12 mouse cellular contexts compared by ENCODE assay signal in genomic region chr14:93009147-93010064, GRCm38 (mm10).
DNase-seq lines count a peak whose midpoint lies in the region; ATAC-seq lines count a peak whose summit lies in the region.
"Had no signal": no experiment of that assay in that cellular context is flagged by ENCODE, and none has a peak within 500 bp of the region (broad histone marks: within the 10 kb centered on the region; RNA-seq: fewer than 3 reads in every experiment).

No protein-coding gene starts in this region.

- no peak overlapping the region for H3K4me3 ChIP-seq in forebrain, embryonic 13.5 days
- H3K4me3 ChIP-seq in intestine, embryonic 15.5 days (replicated peaks): no peak overlapping the region
- H3K4me3 ChIP-seq: megakaryocyte, embryonic 14.5 days; stomach, embryonic 15.5 days had no signal

- WGBS in forebrain, embryonic 13.5 days: 6% methylated on average over 5 of the region's 5 CpGs
- WGBS in intestine, embryonic 15.5 days: 68% methylated on average over 5 of the region's 5 CpGs

- H3K27me3 ChIP-seq in forebrain, embryonic 13.5 days: no peaks in the 10 kb centered on the region
- H3K27me3 ChIP-seq in intestine, embryonic 15.5 days (replicated peaks): no peaks in the 10 kb centered on the region
- H3K27me3 ChIP-seq: megakaryocyte, embryonic 14.5 days; stomach, embryonic 15.5 days had no signal

- H3K27ac ChIP-seq in forebrain, embryonic 13.5 days: no peak overlapping the region; the same call in 1 of the 2 replicates
- no peak overlapping the region for H3K27ac ChIP-seq in intestine, embryonic 15.5 days
- H3K27ac ChIP-seq: stomach, embryonic 15.5 days had no signal

- no peak overlapping the region; the same call in 1 of the 2 replicates for H3K4me2 ChIP-seq in forebrain, embryonic 13.5 days
- no peak overlapping the region for H3K4me2 ChIP-seq in intestine, embryonic 15.5 days (replicated peaks)
- H3K4me2 ChIP-seq: stomach, embryonic 15.5 days had no signal

- H3K9me3 ChIP-seq in forebrain, embryonic 13.5 days (replicated peaks): no peaks in the 10 kb centered on the region
- H3K9me3 ChIP-seq in intestine, embryonic 15.5 days: no peaks in the 10 kb centered on the region
- H3K9me3 ChIP-seq: megakaryocyte, embryonic 14.5 days; stomach, embryonic 15.5 days had no signal

- peaks cover 13% of the 10 kb centered on the region for H3K4me1 ChIP-seq in forebrain, embryonic 13.5 days
- H3K4me1 ChIP-seq in intestine, embryonic 15.5 days (replicated peaks): no peaks in the 10 kb centered on the region
- H3K4me1 ChIP-seq: megakaryocyte, embryonic 14.5 days; stomach, embryonic 15.5 days had no signal

- H3K36me3 ChIP-seq in forebrain, embryonic 13.5 days (ENCODE audit: poor library complexity, severe bottlenecking): no peaks in the 10 kb centered on the region
- H3K36me3 ChIP-seq in intestine, embryonic 15.5 days: no peaks in the 10 kb centered on the region
- H3K36me3 ChIP-seq: stomach, embryonic 15.5 days had no signal

- no peak overlapping the region for H3K9ac ChIP-seq in forebrain, embryonic 13.5 days
- H3K9ac ChIP-seq in intestine, embryonic 15.5 days: no peak overlapping the region
- H3K9ac ChIP-seq: stomach, embryonic 15.5 days had no signal

- ATAC-seq in forebrain, embryonic 13.5 days: peak; percentile 96
- no peak for ATAC-seq in intestine, embryonic 15.5 days

- DNase-seq in kidney, postnatal 14 days: peak; percentile 4
- no peak for DNase-seq in kidney, postnatal 36 days
- peak; percentile 17 to 86 for DNase-seq in layer of hippocampus, postnatal 14 days (ENCODE audit: low spot score in 2 of 2)
- peak; percentile 65 to 74 for DNase-seq in right cerebral cortex, postnatal 10 days (ENCODE audit: low spot score in 2 of 2)
- DNase-seq in testis, postnatal 14 days (ENCODE audit: low spot score): no peak
- DNase-seq in adrenal gland, adult 8-10 months: no peak
- DNase-seq: adrenal gland, postnatal 10 days; kidney, adult 18-20 months had no signal

Comparison
In these comparisons a context has a peak if more than half of its experiments do, and no peak if none do; other contexts are left out.
1. DNase-seq: peak in kidney, postnatal 14 days (single experiment), layer of hippocampus, postnatal 14 days (2 of 2) and right cerebral cortex, postnatal 10 days (2 of 2); none in kidney, postnatal 36 days (0 of 2), testis, postnatal 14 days (single experiment) and adrenal gland, adult 8-10 months (single experiment).